Mouse (Mus musculus) intestine, embryonic 14.5 days (tissue): ENCODE data around the gene Cecr2. TPM values are rescaled to one million over a fixed set of nuclear protein-coding genes. Genes with fewer than 3 reads are reported as not detected.

Source experiments
- ATAC-seq: fragments of 200-750 bp; cut with Nextera tagmentation; replicated peaks from 2 replicates; pipeline ENCODE4 v1.8.0; 2017; ENCODE audit warnings: low read depth, moderate number of reproducible peaks, moderate TSS enrichment, moderate library complexity; ENCODE audit not compliant: low FRiP score, low TSS enrichment
- DNase-seq: peaks from one replicate; pipeline ENCODE4 v3.0.0-alpha.2; 2018; ENCODE audit warnings: low spot score
- H3K27ac ChIP-seq: fragments of 300-500 bp; sonication (generic); 2 replicates; pipeline ENCODE4 v1.5.1; 2014; ENCODE audit warnings: low read depth, mild to moderate bottlenecking, control low read depth
- H3K27me3 ChIP-seq: fragments of 300-500 bp; sonication (generic); replicated peaks from 2 replicates; pipeline ENCODE4 v1.6.1; 2014; ENCODE audit warnings: low read length, control low read depth; ENCODE audit not compliant: control insufficient read depth, insufficient read depth
- H3K36me3 ChIP-seq: fragments of 300-500 bp; sonication (generic); 2 replicates; pipeline ENCODE4 v1.6.1; 2014; ENCODE audit warnings: low read length, control low read depth; ENCODE audit not compliant: control insufficient read depth, insufficient read depth
- H3K4me1 ChIP-seq: fragments of 300-500 bp; sonication (generic); replicated peaks from 2 replicates; pipeline ENCODE4 v1.6.1; 2014; ENCODE audit warnings: low read length, control low read depth, mixed read lengths; ENCODE audit not compliant: control insufficient read depth, insufficient read depth
- H3K4me2 ChIP-seq: fragments of 300-500 bp; sonication (generic); 2 replicates; pipeline ENCODE4 v1.6.1; 2014; ENCODE audit warnings: low read length
- H3K4me3 ChIP-seq: fragments of 300-500 bp; sonication (generic); 2 replicates; pipeline ENCODE4 v1.5.1; 2014; ENCODE audit warnings: low read depth, low read length, control low read depth, mixed read lengths
- H3K9ac ChIP-seq: fragments of 300-500 bp; sonication (generic); 2 replicates; pipeline ENCODE4 v1.6.1; 2014; ENCODE audit warnings: mild to moderate bottlenecking, low read length
- H3K9me3 ChIP-seq: fragments of 300-500 bp; sonication (generic); 2 replicates; pipeline ENCODE4 v1.6.1; 2016; ENCODE audit warnings: low read length, control low read depth; ENCODE audit not compliant: control insufficient read depth
- WGBS: fragments of 180-500 bp; shearing (Covaris S2); extraction: QIAGEN DNeasy Blood & Tissue Kit; methylation state at CpG from one replicate; pipeline ENCODE4 v1.1.7; 2014; 5-methylcytosine and 5-hydroxymethylcytosine counted together
- polyA plus RNA-seq: library from polyadenylated mRNA; unstranded; fragments of >200 nt; fragmentation: Nextera tagmentation; extraction: Ambion mirVana; gene quantifications from 2 replicates; pipeline ENCODE4 v1.2.1, GENCODE M21; 2014

The Cecr2 gene
- polyA plus RNA-seq, 1 experiment from 2014 or later, result 1.9 TPM

- no peak overlapping the region for H3K4me3 ChIP-seq
- H3K4me1 ChIP-seq, result no peaks in the 10 kb centered on the region
- 47% methylated on average over 7 of the region's 7 CpGs for WGBS
- no peak overlapping the region for H3K4me2 ChIP-seq
- no peaks in the 10 kb centered on the region for H3K27me3 ChIP-seq
- H3K9ac ChIP-seq, result no peak overlapping the region
- ATAC-seq (no peak), DNase-seq (no peak)
- H3K9me3 ChIP-seq, result no peaks in the 10 kb centered on the region
- H3K27ac ChIP-seq, result no peak overlapping the region
- no peaks in the 10 kb centered on the region for H3K36me3 ChIP-seq
These were observed 7.3 kb upstream of the Cecr2 start for GRCm38 (mm10) chr6:120658848-120659247.

GRCm38 (mm10) chr6:120665415-120665815 is 754 bp upstream of the Cecr2 start:
- 0% methylated on average over 21 of the region's 21 CpGs for WGBS
- Histone ChIP-seq H3K4me2 (peak overlapping the region; percentile 85), H3K27me3 (peaks cover 6% of the 10 kb centered on the region; the same call in 1 of the 2 replicates), H3K27ac (peak overlapping the region; percentile 90; the same call in 1 of the 2 replicates), H3K36me3 (no peaks in the 10 kb centered on the region), H3K4me1 (peaks cover 7% of the 10 kb centered on the region), H3K9ac (peak overlapping the region; percentile 61), H3K4me3 (peak overlapping the region; percentile 74), H3K9me3 (no peaks in the 10 kb centered on the region)
- peak; percentile 83 for ATAC-seq
- peak; percentile 81 for DNase-seq

DNA sequence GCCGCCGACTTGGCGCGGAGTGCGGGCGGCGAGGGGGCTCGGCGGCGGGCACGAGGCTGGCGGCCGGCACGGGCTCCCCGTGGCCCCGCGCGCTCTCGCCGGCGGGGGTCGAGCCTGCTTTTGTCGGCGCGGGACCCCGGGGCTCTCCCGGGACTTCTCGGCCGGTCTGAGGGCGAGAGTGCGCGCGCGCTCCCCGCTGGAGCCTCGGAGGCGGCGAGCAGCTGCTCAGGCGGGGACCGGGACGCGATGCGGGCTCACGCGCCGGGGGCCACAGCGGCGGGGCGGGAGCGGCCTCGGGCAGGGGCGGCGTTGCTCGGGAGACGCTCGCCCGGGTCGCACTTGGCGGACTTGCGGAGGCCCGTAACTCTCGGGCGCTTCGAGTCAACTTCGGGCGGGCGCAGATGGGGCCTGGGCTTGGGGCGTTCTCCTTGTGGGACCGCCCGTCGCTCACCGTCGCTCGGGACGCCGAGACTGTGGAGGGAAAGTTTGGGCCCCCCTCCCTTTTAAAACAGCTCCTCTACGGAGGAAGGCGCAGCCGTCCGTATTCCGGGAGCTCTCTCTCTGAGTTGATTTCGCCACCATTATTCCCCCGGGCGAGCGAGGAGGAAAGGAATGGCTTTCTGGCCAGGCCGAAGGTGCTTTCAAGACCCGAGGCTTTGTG is 722 bp downstream of the Cecr2 start:
- no peaks in the 10 kb centered on the region for H3K36me3 ChIP-seq
- peak overlapping the region; percentile 90 for H3K27ac ChIP-seq
- peaks cover 6% of the 10 kb centered on the region; the same call in 1 of the 2 replicates for H3K27me3 ChIP-seq
- peak overlapping the region; percentile 74 for H3K4me3 ChIP-seq
- 0% methylated on average over 54 of the region's 87 CpGs for WGBS
- peak overlapping the region; percentile 85 for H3K4me2 ChIP-seq
- no peaks in the 10 kb centered on the region for H3K9me3 ChIP-seq
- peak overlapping the region; percentile 61 for H3K9ac ChIP-seq
- H3K4me1 ChIP-seq, result peaks cover 7% of the 10 kb centered on the region
- ATAC-seq (peak; percentile 29), DNase-seq (peak; percentile 82)

DNA sequence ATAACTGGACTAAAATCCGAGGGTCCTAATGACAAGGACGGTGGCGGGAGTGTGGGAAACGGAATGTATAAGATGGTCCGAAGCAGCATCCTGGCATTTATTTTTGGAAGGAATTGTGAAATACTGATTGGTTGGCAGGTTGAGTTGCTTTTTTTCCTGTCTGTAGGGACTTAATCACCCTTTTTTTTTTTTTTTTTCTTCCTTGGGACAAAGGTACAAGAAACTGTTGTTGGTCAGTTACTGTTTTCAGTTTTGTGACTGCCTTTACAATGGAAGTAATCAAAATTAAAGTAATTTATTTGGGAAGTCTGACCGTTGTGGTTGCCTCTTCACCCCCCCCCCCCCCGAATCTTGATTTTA is 1.2 kb downstream of the Cecr2 start:
- no peak for DNase-seq
- WGBS, result 1% methylated on average over 7 of the region's 7 CpGs
- H3K27ac ChIP-seq, result peak overlapping the region; percentile 90; the same call in 1 of the 2 replicates
- H3K27me3 ChIP-seq, result peaks cover 6% of the 10 kb centered on the region; the same call in 1 of the 2 replicates
- H3K9ac ChIP-seq, result peak overlapping the region; percentile 61
- peaks cover 7% of the 10 kb centered on the region for H3K4me1 ChIP-seq
- ATAC-seq, result no peak
- H3K4me2 ChIP-seq, result peak overlapping the region; percentile 85
- H3K4me3 ChIP-seq, result peak overlapping the region; percentile 74
- H3K9me3 ChIP-seq, result no peaks in the 10 kb centered on the region
- H3K36me3 ChIP-seq, result no peaks in the 10 kb centered on the region

- H3K4me1 ChIP-seq, result peaks cover 7% of the 10 kb centered on the region
- ATAC-seq (no peak), DNase-seq (no peak)
- H3K36me3 ChIP-seq, result no peaks in the 10 kb centered on the region
- no peak overlapping the region for H3K27ac ChIP-seq
- peak overlapping the region; percentile 74; the same call in 1 of the 2 replicates for H3K4me3 ChIP-seq
- H3K4me2 ChIP-seq, result peak overlapping the region; percentile 85
- H3K9ac ChIP-seq, result no peak overlapping the region
- H3K9me3 ChIP-seq, result no peaks in the 10 kb centered on the region
- WGBS, result 17% methylated on average over 7 of the region's 7 CpGs
- peaks cover 6% of the 10 kb centered on the region; the same call in 1 of the 2 replicates for H3K27me3 ChIP-seq
These were observed 1.7 kb downstream of the Cecr2 start for GRCm38 (mm10) chr6:120667911-120668310.

DNA sequence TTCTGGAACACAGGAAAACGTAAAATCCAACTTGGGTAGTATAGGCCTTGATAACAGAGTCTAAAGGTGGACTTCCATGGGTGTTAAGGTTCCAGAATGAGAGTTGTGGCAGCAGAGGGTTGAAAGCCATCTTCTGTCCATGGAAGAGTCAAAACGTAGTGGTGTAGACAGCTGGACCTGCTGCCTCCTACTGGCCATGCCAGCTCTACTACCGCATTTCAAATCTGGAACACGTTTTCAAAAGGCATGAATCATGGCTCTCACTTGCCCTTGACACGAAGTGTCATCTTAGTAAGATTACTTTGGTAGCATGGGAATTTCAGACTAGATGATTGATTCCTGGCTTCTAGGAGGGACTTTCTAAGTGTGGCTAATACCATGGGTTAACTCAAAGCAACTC is 8.0 kb downstream of the Cecr2 start:
- DNase-seq, result no peak
- H3K4me2 ChIP-seq, result no peak overlapping the region
- no peaks in the 10 kb centered on the region for H3K4me1 ChIP-seq
- no peaks in the 10 kb centered on the region for H3K36me3 ChIP-seq
- 69% methylated on average over 5 of the region's 5 CpGs for WGBS
- ATAC-seq, result no peak
- H3K27me3 ChIP-seq, result no peaks in the 10 kb centered on the region
- H3K9ac ChIP-seq, result no peak overlapping the region
- no peak overlapping the region for H3K4me3 ChIP-seq
- no peak overlapping the region for H3K27ac ChIP-seq
- no peaks in the 10 kb centered on the region for H3K9me3 ChIP-seq

DNA sequence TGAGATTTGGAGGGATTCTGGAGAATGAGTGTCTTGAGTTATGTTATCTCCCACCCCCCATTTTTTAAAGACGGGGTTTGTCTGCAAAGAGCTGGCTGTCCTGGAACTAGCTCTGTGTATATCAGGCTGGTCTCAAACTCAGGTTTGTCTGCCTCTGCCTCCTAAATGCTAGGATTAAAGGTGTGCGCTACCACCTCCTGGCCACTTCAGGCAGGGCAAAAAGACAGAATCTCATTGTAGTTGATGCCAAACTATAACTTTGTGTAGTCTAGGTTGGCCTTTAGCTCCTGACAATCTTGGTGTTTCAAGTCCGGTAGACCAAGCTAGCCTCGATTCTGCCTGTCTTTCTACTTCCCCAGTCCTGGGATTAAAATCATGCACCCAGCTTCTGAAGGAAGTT is 8.7 kb downstream of the Cecr2 start:
- DNase-seq (no peak), ATAC-seq (no peak)
- Histone ChIP-seq H3K4me1 (no peaks in the 10 kb centered on the region), H3K27ac (no peak overlapping the region), H3K27me3 (no peaks in the 10 kb centered on the region), H3K4me3 (no peak overlapping the region), H3K9me3 (no peaks in the 10 kb centered on the region), H3K4me2 (no peak overlapping the region), H3K9ac (no peak overlapping the region), H3K36me3 (no peaks in the 10 kb centered on the region)
- 84% methylated on average over 4 of the region's 4 CpGs for WGBS

GRCm38 (mm10) chr6:120675979-120676378 is 9.8 kb downstream of the Cecr2 start:
- H3K4me1 ChIP-seq, result no peaks in the 10 kb centered on the region
- 63% methylated on average over 2 of the region's 2 CpGs for WGBS
- H3K4me2 ChIP-seq, result no peak overlapping the region
- no peak overlapping the region for H3K4me3 ChIP-seq
- H3K9ac ChIP-seq, result no peak overlapping the region
- no peaks in the 10 kb centered on the region for H3K9me3 ChIP-seq
- no peak for ATAC-seq
- DNase-seq, result no peak
- H3K27me3 ChIP-seq, result no peaks in the 10 kb centered on the region
- H3K36me3 ChIP-seq, result no peaks in the 10 kb centered on the region
- no peak overlapping the region for H3K27ac ChIP-seq

DNA sequence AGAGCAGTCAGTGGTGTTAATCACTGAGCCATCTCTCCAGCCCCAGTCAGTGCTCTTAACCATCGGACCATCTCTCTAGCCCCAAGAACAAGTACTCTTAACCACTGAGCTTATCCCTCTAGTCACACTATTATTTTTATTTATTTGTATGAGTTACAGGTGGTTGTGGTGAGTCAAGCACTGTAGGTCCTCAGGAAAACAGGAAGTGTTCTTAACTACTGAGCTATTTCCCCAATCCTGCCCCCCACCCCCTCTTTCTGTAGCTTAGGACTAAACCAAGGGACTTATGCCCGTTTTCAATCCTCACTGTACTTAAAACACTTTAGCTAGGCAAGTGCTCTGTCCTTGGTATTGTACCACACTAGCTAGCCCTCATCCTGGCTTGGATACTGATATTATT is 17.2 kb downstream of the Cecr2 start:
- no peak overlapping the region for H3K4me3 ChIP-seq
- DNase-seq, result no peak

More for the DNA sequence above, 17.2 kb downstream of the Cecr2 start:
- no peaks in the 10 kb centered on the region for H3K27me3 ChIP-seq
- no peaks in the 10 kb centered on the region for H3K4me1 ChIP-seq
- no peak overlapping the region for H3K27ac ChIP-seq
- 82% methylated on average over 2 of the region's 2 CpGs for WGBS
- ATAC-seq, result no peak
- H3K36me3 ChIP-seq, result no peaks in the 10 kb centered on the region
- no peaks in the 10 kb centered on the region for H3K9me3 ChIP-seq
- no peak overlapping the region for H3K4me2 ChIP-seq
- H3K9ac ChIP-seq, result no peak overlapping the region
